Mouse (Mus musculus) cortical plate, adult 2 months (tissue): ENCODE data around the gene Fam149b.

ENCODE experiments used
- CTCF ChIP-seq: fragments of 200-500 bp; IDR thresholded peaks from 2 replicates; pipeline ENCODE4 v1.5.1; 2011; ENCODE audit warnings: mild to moderate bottlenecking, control low read depth, low read length; ENCODE audit not compliant: insufficient read depth; ENCODE audit errors: extremely low read depth
- POLR2A ChIP-seq: fragments of 200-500 bp; IDR thresholded peaks from 2 replicates; pipeline ENCODE4 v1.6.1; 2011; ENCODE audit warnings: mild to moderate bottlenecking, low read length, control low read depth; ENCODE audit not compliant: insufficient read depth; ENCODE audit errors: extremely low read depth

GRCm38 (mm10) chr14:20339415-20339814 lies 8.5 kb upstream of the Fam149b start:
- TF ChIP-seq POLR2A (no peak), CTCF (no peak)
